Mouse (Mus musculus) gastrocnemius, adult 18-20 months (tissue): Measurements from ENCODE around the gene Taf1a. TPM values are rescaled to one million over a fixed set of nuclear protein-coding genes. Genes with fewer than 3 reads are reported as not detected.

Source experiments
- DNase-seq: peaks from one replicate; pipeline ENCODE4 v3.0.0; 2021; ENCODE audit warnings: low spot score
- total RNA-seq, 2 experiments: library from RNA; stranded (reverse); gene quantifications; 2 replicates each; pipeline ENCODE4 v1.2.3; 2021

The Taf1a gene
- total RNA-seq, 2 experiments from 2014 or later, result 5.3 to 5.9 TPM

- no peak for DNase-seq
Observed at GRCm38 (mm10) chr1:183414081-183414727, 25.4 kb downstream of the Taf1a start.

GRCm38 (mm10) chr1:183417873-183418272 is 29.1 kb downstream of the Taf1a start, which contains the start of gene Hhipl2:
TSS of gene Hhipl2 (plus strand) at chr1:183418215.
- no peak for DNase-seq

- no peak for DNase-seq
Observed at GRCm38 (mm10) chr1:183419741-183420140, 31.0 kb downstream of the Taf1a start.

GRCm38 (mm10) chr1:183420296-183420695 is 31.5 kb downstream of the Taf1a start:
- DNase-seq, result no peak

GRCm38 (mm10) chr1:183424100-183424499 is 35.3 kb downstream of the Taf1a start:
- no peak for DNase-seq

GRCm38 (mm10) chr1:183434918-183435317 is 46.1 kb downstream of the Taf1a start:
- no peak for DNase-seq

GRCm38 (mm10) chr1:183439036-183439435 is 50.3 kb downstream of the Taf1a start:
- DNase-seq, result peak; percentile 96

- DNase-seq, result peak; percentile 85
Observed at GRCm38 (mm10) chr1:183442015-183442774, 53.4 kb downstream of the Taf1a start.

GRCm38 (mm10) chr1:183453066-183453465 is 64.3 kb downstream of the Taf1a start:
- DNase-seq, result no peak

Other genes starting within 250 kb of the Taf1a start
- gene Disp1, start 167.5 kb upstream of the Taf1a start, total RNA-seq, result 1 to 10 TPM; 2.3 to 3.3 TPM
- gene Aida, start 92.4 kb upstream of the Taf1a start, total RNA-seq, result 10 to 100 TPM; 21.1 to 22.6 TPM
- gene Brox, start 91.7 kb upstream of the Taf1a start, total RNA-seq, result 10 to 100 TPM; 16.2 to 16.5 TPM
- 100 to 1,000 TPM; 195 to 197 TPM for gene Mia3, start 19.4 kb upstream of the Taf1a start, total RNA-seq
- gene Hhipl2, start 29.2 kb downstream of the Taf1a start, total RNA-seq, result not detected